Mouse (Mus musculus): ENCODE measurements around the gene Igsf9. TPM values are rescaled to one million over a fixed set of nuclear protein-coding genes. Genes with fewer than 3 reads are reported as not detected.

The Igsf9 gene
- polyA plus RNA-seq, 2 experiments, result 0.60 to 2.1 TPM

GRCm38 (mm10) chr1:172450226-172450625 lies 31.4 kb upstream of the Igsf9 start:
- no peaks in the 10 kb centered on the region for H3K36me3 ChIP-seq (replicated peaks; ENCODE audit: control insufficient read depth, insufficient read depth, low read depth)
- no peak for TF ChIP-seq EP300 (IDR thresholded peaks at IDR 0.05; ENCODE audit: low read depth)
- TF ChIP-seq CTCF (IDR thresholded peaks at IDR 0.05; ENCODE audit: low read depth), result no peak
- H3K9ac ChIP-seq (replicated peaks), result no peak overlapping the region
- no peak overlapping the region for H3K27ac ChIP-seq
- no peaks in the 10 kb centered on the region for H3K27me3 ChIP-seq (ENCODE audit: control insufficient read depth, insufficient read depth, low read length)
- no peak for ATAC-seq (ENCODE audit: insufficient read depth)
- no peaks in the 10 kb centered on the region for H3K4me1 ChIP-seq (replicated peaks; ENCODE audit: control insufficient read depth in 2 of 2, insufficient read depth in 2 of 2, low read length in 1 of 2)
- no peaks in the 10 kb centered on the region for H3K9me3 ChIP-seq (ENCODE audit: control insufficient read depth, low read length)
- H3K4me2 ChIP-seq (ENCODE audit: low read depth), result no peak overlapping the region
- DNase-seq (ENCODE audit: low read depth in 3 of 3, low spot score in 3 of 3), result no peak
- H3K4me3 ChIP-seq (ENCODE audit: insufficient read depth in 1 of 2, low read depth in 2 of 2, low read length in 2 of 2), result no peak overlapping the region
- 22% methylated on average over 2 of the region's 2 CpGs for WGBS (ENCODE audit: insufficient replicate concordance)

- DNase-seq (ENCODE audit: low read depth in 3 of 3, low spot score in 3 of 3) (no peak), ATAC-seq (ENCODE audit: insufficient read depth) (no peak)
- WGBS (ENCODE audit: insufficient replicate concordance), result 12% methylated on average over 17 of the region's 17 CpGs
- Histone ChIP-seq H3K9ac (replicated peaks) (no peak overlapping the region), H3K4me1 (replicated peaks; ENCODE audit: control insufficient read depth in 2 of 2, insufficient read depth in 2 of 2, low read length in 1 of 2) (0 out of 4 replicates have a peak, but pooled peaks cover 0 to 1% of the 10 kb centered on the region in 2 experiments), H3K9me3 (ENCODE audit: control insufficient read depth, low read length) (no peaks in the 10 kb centered on the region), H3K27me3 (ENCODE audit: control insufficient read depth, insufficient read depth, low read length) (no peaks in the 10 kb centered on the region), H3K4me3 (ENCODE audit: insufficient read depth in 1 of 2, low read depth in 2 of 2, low read length in 2 of 2) (no peak overlapping the region), H3K27ac (no peak overlapping the region), H3K4me2 (ENCODE audit: low read depth) (no peak overlapping the region), H3K36me3 (replicated peaks; ENCODE audit: control insufficient read depth, insufficient read depth, low read depth) (no peaks in the 10 kb centered on the region)
- no peak for TF ChIP-seq CTCF (IDR thresholded peaks at IDR 0.05; ENCODE audit: low read depth)
- TF ChIP-seq EP300 (IDR thresholded peaks at IDR 0.05; ENCODE audit: low read depth), result no peak
Observed at GRCm38 (mm10) chr1:172450848-172451470, 30.6 kb upstream of the Igsf9 start.

- Histone ChIP-seq H3K4me2 (ENCODE audit: low read depth) (no peak overlapping the region), H3K27ac (no peak overlapping the region), H3K36me3 (replicated peaks; ENCODE audit: control insufficient read depth, insufficient read depth, low read depth) (no peaks in the 10 kb centered on the region), H3K27me3 (ENCODE audit: control insufficient read depth, insufficient read depth, low read length) (no peaks in the 10 kb centered on the region), H3K4me1 (replicated peaks; ENCODE audit: control insufficient read depth in 2 of 2, insufficient read depth in 2 of 2, low read length in 1 of 2) (0 out of 4 replicates have a peak, but pooled peaks cover 0 to 1% of the 10 kb centered on the region in 2 experiments), H3K9ac (replicated peaks) (no peak overlapping the region), H3K4me3 (ENCODE audit: insufficient read depth in 1 of 2, low read depth in 2 of 2, low read length in 2 of 2) (no peak overlapping the region), H3K9me3 (ENCODE audit: control insufficient read depth, low read length) (no peaks in the 10 kb centered on the region)
- ATAC-seq (ENCODE audit: insufficient read depth), result no peak
- WGBS (ENCODE audit: insufficient replicate concordance), result 31% methylated on average over 2 of the region's 2 CpGs
- TF ChIP-seq CTCF (IDR thresholded peaks at IDR 0.05; ENCODE audit: low read depth) (no peak), EP300 (IDR thresholded peaks at IDR 0.05; ENCODE audit: low read depth) (no peak)
- no peak for DNase-seq (ENCODE audit: low read depth in 3 of 3, low spot score in 3 of 3)
Observed at GRCm38 (mm10) chr1:172452911-172453310, 28.7 kb upstream of the Igsf9 start.

GRCm38 (mm10) chr1:172453810-172454209 lies 27.8 kb upstream of the Igsf9 start:
- Histone ChIP-seq H3K9me3 (ENCODE audit: control insufficient read depth, low read length) (no peaks in the 10 kb centered on the region), H3K36me3 (replicated peaks; ENCODE audit: control insufficient read depth, insufficient read depth, low read depth) (no peaks in the 10 kb centered on the region), H3K9ac (replicated peaks) (no peak overlapping the region), H3K4me2 (ENCODE audit: low read depth) (no peak overlapping the region), H3K27ac (no peak overlapping the region), H3K4me3 (ENCODE audit: insufficient read depth in 1 of 2, low read depth in 2 of 2, low read length in 2 of 2) (no peak overlapping the region), H3K4me1 (replicated peaks; ENCODE audit: control insufficient read depth in 2 of 2, insufficient read depth in 2 of 2, low read length in 1 of 2) (0 out of 4 replicates have a peak, but pooled peaks cover 0 to 1% of the 10 kb centered on the region in 2 experiments), H3K27me3 (ENCODE audit: control insufficient read depth, insufficient read depth, low read length) (no peaks in the 10 kb centered on the region)
- DNase-seq (ENCODE audit: low read depth in 3 of 3, low spot score in 3 of 3) (no peak), ATAC-seq (ENCODE audit: insufficient read depth) (no peak)
- TF ChIP-seq CTCF (IDR thresholded peaks at IDR 0.05; ENCODE audit: low read depth) (no peak), EP300 (IDR thresholded peaks at IDR 0.05; ENCODE audit: low read depth) (no peak)
- WGBS (ENCODE audit: insufficient replicate concordance), result 76% methylated on average over 2 of the region's 2 CpGs

GRCm38 (mm10) chr1:172455416-172455815 lies 26.2 kb upstream of the Igsf9 start:
- Histone ChIP-seq H3K4me2 (ENCODE audit: low read depth) (no peak overlapping the region), H3K27ac (no peak overlapping the region), H3K4me1 (replicated peaks; ENCODE audit: control insufficient read depth in 2 of 2, insufficient read depth in 2 of 2, low read length in 1 of 2) (0 out of 4 replicates have a peak, but pooled peaks cover 0 to 1% of the 10 kb centered on the region in 2 experiments), H3K4me3 (ENCODE audit: insufficient read depth in 1 of 2, low read depth in 2 of 2, low read length in 2 of 2) (no peak overlapping the region), H3K9me3 (ENCODE audit: control insufficient read depth, low read length) (no peaks in the 10 kb centered on the region), H3K36me3 (replicated peaks; ENCODE audit: control insufficient read depth, insufficient read depth, low read depth) (no peaks in the 10 kb centered on the region), H3K9ac (replicated peaks) (no peak overlapping the region), H3K27me3 (ENCODE audit: control insufficient read depth, insufficient read depth, low read length) (no peaks in the 10 kb centered on the region)
- WGBS (ENCODE audit: insufficient replicate concordance), result 7% methylated on average over 4 of the region's 4 CpGs
- DNase-seq (ENCODE audit: low read depth in 3 of 3, low spot score in 3 of 3) (no peak), ATAC-seq (ENCODE audit: insufficient read depth) (no peak)
- TF ChIP-seq CTCF (IDR thresholded peaks at IDR 0.05; ENCODE audit: low read depth), result no peak
- TF ChIP-seq EP300 (IDR thresholded peaks at IDR 0.05; ENCODE audit: low read depth), result no peak
